Mouse (Mus musculus): ENCODE data around the gene Enpp7. TPM values are rescaled to one million over a fixed set of nuclear protein-coding genes. Genes with fewer than 3 reads are reported as not detected.

The Enpp7 gene
- polyA plus RNA-seq, 1 experiment from 2014 or later: 32.3 TPM

GRCm38 (mm10) chr11:119014455-119014854 lies 26.5 kb downstream of the Enpp7 start:
- no peak overlapping the region for H3K4me2 ChIP-seq (replicated peaks; ENCODE audit: low read depth)
- H3K27ac ChIP-seq (ENCODE audit: low read depth, low read length): no peak overlapping the region
- H3K4me3 ChIP-seq (ENCODE audit: low read depth, low read length): no peak overlapping the region
- no peak overlapping the region for H3K9ac ChIP-seq (ENCODE audit: low read depth, low read length)
- H3K4me1 ChIP-seq (replicated peaks; ENCODE audit: control insufficient read depth, insufficient read depth, low read length): no peaks in the 10 kb centered on the region
- H3K9me3 ChIP-seq (ENCODE audit: control insufficient read depth): no peaks in the 10 kb centered on the region
- 70% methylated on average over 7 of the region's 7 CpGs for WGBS
- ATAC-seq: no peak
- H3K27me3 ChIP-seq (replicated peaks; ENCODE audit: control insufficient read depth, insufficient read depth, low read length): no peaks in the 10 kb centered on the region
- H3K36me3 ChIP-seq (ENCODE audit: control insufficient read depth, insufficient read depth): no peaks in the 10 kb centered on the region
- TF ChIP-seq CTCF (IDR thresholded peaks at IDR 0.05; ENCODE audit: low read depth): no peak

- 0 out of 2 replicates have a peak, but pooled peaks cover under 1% of the 10 kb centered on the region for H3K4me1 ChIP-seq (replicated peaks; ENCODE audit: control insufficient read depth, insufficient read depth, low read length)
- TF ChIP-seq CTCF (IDR thresholded peaks at IDR 0.05; ENCODE audit: low read depth): no peak
- WGBS: 82% methylated on average over 7 of the region's 7 CpGs
- no peak overlapping the region for H3K4me2 ChIP-seq (replicated peaks; ENCODE audit: low read depth)
- ATAC-seq: no peak
- H3K9me3 ChIP-seq (ENCODE audit: control insufficient read depth): no peaks in the 10 kb centered on the region
- H3K27me3 ChIP-seq (replicated peaks; ENCODE audit: control insufficient read depth, insufficient read depth, low read length): peaks cover 12% of the 10 kb centered on the region
- no peak overlapping the region for H3K4me3 ChIP-seq (ENCODE audit: low read depth, low read length)
- H3K27ac ChIP-seq (ENCODE audit: low read depth, low read length): no peak overlapping the region
- no peak overlapping the region for H3K9ac ChIP-seq (ENCODE audit: low read depth, low read length)
- no peaks in the 10 kb centered on the region for H3K36me3 ChIP-seq (ENCODE audit: control insufficient read depth, insufficient read depth)
Measured at GRCm38 (mm10) chr11:119017506-119017905, 29.5 kb downstream of the Enpp7 start.

DNA sequence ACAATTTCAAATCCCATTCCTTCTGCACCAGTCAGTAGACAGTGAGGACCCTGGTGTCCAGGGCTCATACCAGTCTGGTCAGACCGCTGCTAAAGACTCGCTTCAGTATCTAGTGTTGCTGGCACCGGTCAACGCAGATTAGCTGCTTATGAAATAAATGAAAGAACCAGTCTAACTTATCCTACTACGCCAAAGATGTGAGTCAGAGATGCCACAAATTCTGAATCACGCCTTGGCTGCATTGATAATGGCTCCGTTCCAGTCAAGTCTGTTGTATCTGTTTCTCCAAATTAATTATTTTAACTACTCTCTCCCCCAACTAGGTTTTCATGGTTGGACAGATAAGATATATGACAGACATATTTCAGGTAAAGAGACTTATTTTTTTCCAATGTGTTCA lies 33.2 kb downstream of the Enpp7 start:
- Histone ChIP-seq H3K4me3 (ENCODE audit: low read depth, low read length) (no peak overlapping the region), H3K9ac (ENCODE audit: low read depth, low read length) (no peak overlapping the region), H3K9me3 (ENCODE audit: control insufficient read depth) (no peaks in the 10 kb centered on the region), H3K4me2 (replicated peaks; ENCODE audit: low read depth) (no peak overlapping the region), H3K36me3 (ENCODE audit: control insufficient read depth, insufficient read depth) (no peaks in the 10 kb centered on the region), H3K27ac (ENCODE audit: low read depth, low read length) (no peak overlapping the region), H3K4me1 (replicated peaks; ENCODE audit: control insufficient read depth, insufficient read depth, low read length) (peaks cover 11% of the 10 kb centered on the region), H3K27me3 (replicated peaks; ENCODE audit: control insufficient read depth, insufficient read depth, low read length) (peaks cover 12% of the 10 kb centered on the region)
- ATAC-seq: no peak
- TF ChIP-seq CTCF (IDR thresholded peaks at IDR 0.05; ENCODE audit: low read depth): no peak
- WGBS: 90% methylated on average over 7 of the region's 7 CpGs

- peaks cover 9% of the 10 kb centered on the region for H3K36me3 ChIP-seq (ENCODE audit: control insufficient read depth, insufficient read depth)
- no peak overlapping the region for H3K27ac ChIP-seq (ENCODE audit: low read depth, low read length)
- H3K4me3 ChIP-seq (ENCODE audit: low read depth, low read length): peak overlapping the region; percentile 85
- H3K4me2 ChIP-seq (replicated peaks; ENCODE audit: low read depth): peak overlapping the region; percentile 97
- no peak; the same call in 1 of the 2 replicates for ATAC-seq
- peaks cover 12% of the 10 kb centered on the region for H3K27me3 ChIP-seq (replicated peaks; ENCODE audit: control insufficient read depth, insufficient read depth, low read length)
- WGBS: 3% methylated on average over 42 of the region's 42 CpGs
- H3K9me3 ChIP-seq (ENCODE audit: control insufficient read depth): no peaks in the 10 kb centered on the region
- peak overlapping the region; percentile 65; the same call in 1 of the 2 replicates for H3K9ac ChIP-seq (ENCODE audit: low read depth, low read length)
- peaks cover 11% of the 10 kb centered on the region for H3K4me1 ChIP-seq (replicated peaks; ENCODE audit: control insufficient read depth, insufficient read depth, low read length)
- TF ChIP-seq CTCF (IDR thresholded peaks at IDR 0.05; ENCODE audit: low read depth): peak; percentile 72
Measured at GRCm38 (mm10) chr11:119022068-119022894, 34.3 kb downstream of the Enpp7 start.

- H3K27me3 ChIP-seq (replicated peaks; ENCODE audit: control insufficient read depth, insufficient read depth, low read length): peaks cover 12% of the 10 kb centered on the region
- peak; percentile 86 for ATAC-seq
- H3K27ac ChIP-seq (ENCODE audit: low read depth, low read length): peak within 1 kb of the TSS; percentile 54
- under 1% methylated on average over 81 of the region's 99 CpGs for WGBS
- peak within 1 kb of the TSS; percentile 65 for H3K9ac ChIP-seq (ENCODE audit: low read depth, low read length)
- TF ChIP-seq CTCF (IDR thresholded peaks at IDR 0.05; ENCODE audit: low read depth): no peak
- H3K36me3 ChIP-seq (ENCODE audit: control insufficient read depth, insufficient read depth): peaks cover 17% of the 10 kb centered on the region
- peaks cover 11% of the 10 kb centered on the region for H3K4me1 ChIP-seq (replicated peaks; ENCODE audit: control insufficient read depth, insufficient read depth, low read length)
- H3K4me3 ChIP-seq (ENCODE audit: low read depth, low read length): peak within 1 kb of the TSS; percentile 85
- peak within 1 kb of the TSS; percentile 97 for H3K4me2 ChIP-seq (replicated peaks; ENCODE audit: low read depth)
- H3K9me3 ChIP-seq (ENCODE audit: control insufficient read depth): no peaks in the 10 kb centered on the region
Measured at GRCm38 (mm10) chr11:119022895-119023615, 35.1 kb downstream of the Enpp7 start, which contains the start of gene Cbx2. Cbx2 (plus strand) TSS chr11:119022962.

GRCm38 (mm10) chr11:119023616-119023980 lies 35.6 kb downstream of the Enpp7 start:
- peaks cover 11% of the 10 kb centered on the region for H3K4me1 ChIP-seq (replicated peaks; ENCODE audit: control insufficient read depth, insufficient read depth, low read length)
- no peak for TF ChIP-seq CTCF (IDR thresholded peaks at IDR 0.05; ENCODE audit: low read depth)
- peak overlapping the region; percentile 65 for H3K9ac ChIP-seq (ENCODE audit: low read depth, low read length)
- peaks cover 22% of the 10 kb centered on the region for H3K36me3 ChIP-seq (ENCODE audit: control insufficient read depth, insufficient read depth)
- H3K9me3 ChIP-seq (ENCODE audit: control insufficient read depth): no peaks in the 10 kb centered on the region
- WGBS: 3% methylated on average over 15 of the region's 15 CpGs
- no peak for ATAC-seq
- peak overlapping the region; percentile 85 for H3K4me3 ChIP-seq (ENCODE audit: low read depth, low read length)
- H3K4me2 ChIP-seq (replicated peaks; ENCODE audit: low read depth): peak overlapping the region; percentile 97
- H3K27ac ChIP-seq (ENCODE audit: low read depth, low read length): 0 out of 2 replicates have a peak overlapping the region, but pooled peaks have one; percentile 54
- H3K27me3 ChIP-seq (replicated peaks; ENCODE audit: control insufficient read depth, insufficient read depth, low read length): peaks cover 12% of the 10 kb centered on the region

Data from intestine, postnatal 0 days (tissue).